Mouse (Mus musculus) adrenal gland, postnatal 25 days (tissue): ENCODE results near the gene Chaf1b. TPM values are rescaled to one million over a fixed set of nuclear protein-coding genes. Genes with fewer than 3 reads are reported as not detected.

Experiments used
- DNase-seq: peaks from one replicate; pipeline ENCODE4 v3.0.0; 2021; ENCODE audit warnings: mixed read lengths
- total RNA-seq: library from RNA; stranded (reverse); gene quantifications from 2 replicates; pipeline ENCODE4 v1.2.3, GENCODE M21; 2021

Gene Chaf1b
- total RNA-seq, 1 experiment from 2014 or later, result 6.9 TPM

DNA sequence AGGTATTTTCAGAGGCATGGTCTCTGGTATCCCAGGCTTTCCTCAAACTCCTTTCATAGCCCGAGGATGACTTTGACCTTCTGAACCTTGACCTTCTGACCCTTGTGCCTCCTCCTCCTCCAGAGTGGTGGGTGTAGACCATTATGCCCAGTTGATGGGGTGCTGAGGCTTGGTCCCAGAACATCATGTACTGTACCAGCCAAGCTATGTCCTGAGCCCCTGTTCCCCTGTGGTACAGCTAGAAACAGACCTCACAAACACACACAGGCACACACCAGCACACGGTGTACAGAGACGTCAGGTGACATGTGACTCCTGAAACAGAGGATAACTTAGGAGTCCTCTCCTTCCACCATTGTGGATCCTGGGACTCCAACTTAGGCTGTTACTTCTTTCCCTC, 29.1 kb downstream of the Chaf1b start:
- DNase-seq, result no peak

DNA sequence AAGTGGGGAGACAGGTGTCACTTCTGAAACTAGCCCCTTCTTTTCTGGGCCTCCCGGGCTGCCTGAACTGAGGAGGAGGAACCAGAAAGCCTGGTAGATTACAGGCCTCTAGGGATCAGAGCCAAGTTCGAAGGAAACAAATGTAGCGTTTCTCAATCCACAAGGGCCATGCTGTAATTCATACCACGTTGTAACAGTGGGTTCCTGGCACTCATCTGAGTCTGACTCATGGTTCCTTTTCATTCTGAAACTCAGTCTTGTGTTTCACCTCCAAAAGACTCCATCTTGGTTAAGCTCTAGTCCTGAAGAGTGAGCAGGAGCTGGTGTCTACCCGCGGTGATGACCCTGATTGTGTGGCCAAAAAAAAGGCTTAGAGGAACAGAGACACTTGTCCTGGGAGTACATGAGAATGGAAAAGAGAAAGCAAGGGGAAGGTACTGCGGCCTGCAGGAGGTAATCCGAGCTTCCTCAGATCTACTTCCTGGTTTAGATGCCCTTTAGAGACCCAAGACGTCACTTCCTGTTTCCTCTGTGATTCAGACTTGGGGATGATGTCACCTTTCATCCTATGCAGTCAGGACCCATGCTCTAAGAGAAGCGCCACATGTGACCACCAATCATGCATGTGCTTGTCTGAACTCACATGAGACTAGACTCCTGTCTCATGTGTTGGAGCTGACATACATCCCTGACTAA, 30.3 kb downstream of the Chaf1b start:
- DNase-seq, result peak; percentile 17

DNA sequence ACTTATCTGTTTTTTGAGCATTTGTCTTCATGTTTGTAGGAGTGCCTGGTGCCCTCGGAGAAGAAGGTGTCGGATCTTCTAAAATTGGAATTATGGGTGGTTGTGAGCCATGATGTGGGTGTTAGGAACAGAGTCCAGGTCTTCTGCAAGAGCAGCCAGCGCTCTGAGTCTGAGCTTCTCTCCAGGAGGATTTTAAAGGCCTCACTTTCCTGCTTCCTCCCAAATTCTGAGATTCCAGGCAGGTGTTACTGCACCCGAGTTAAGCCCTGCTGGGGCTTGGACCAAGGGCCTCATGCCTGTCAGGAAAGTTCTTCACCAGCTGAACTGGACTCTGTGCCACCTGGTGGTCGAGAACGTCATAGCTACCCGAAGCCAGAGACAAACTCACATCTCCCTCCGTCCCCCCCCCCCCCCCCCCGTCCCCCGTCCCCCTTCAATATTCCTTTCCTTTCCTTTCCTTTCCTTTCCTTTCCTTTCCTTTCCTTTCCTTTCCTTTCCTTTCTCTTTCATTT, 31.7 kb downstream of the Chaf1b start:
- DNase-seq, result peak; percentile 47

DNA sequence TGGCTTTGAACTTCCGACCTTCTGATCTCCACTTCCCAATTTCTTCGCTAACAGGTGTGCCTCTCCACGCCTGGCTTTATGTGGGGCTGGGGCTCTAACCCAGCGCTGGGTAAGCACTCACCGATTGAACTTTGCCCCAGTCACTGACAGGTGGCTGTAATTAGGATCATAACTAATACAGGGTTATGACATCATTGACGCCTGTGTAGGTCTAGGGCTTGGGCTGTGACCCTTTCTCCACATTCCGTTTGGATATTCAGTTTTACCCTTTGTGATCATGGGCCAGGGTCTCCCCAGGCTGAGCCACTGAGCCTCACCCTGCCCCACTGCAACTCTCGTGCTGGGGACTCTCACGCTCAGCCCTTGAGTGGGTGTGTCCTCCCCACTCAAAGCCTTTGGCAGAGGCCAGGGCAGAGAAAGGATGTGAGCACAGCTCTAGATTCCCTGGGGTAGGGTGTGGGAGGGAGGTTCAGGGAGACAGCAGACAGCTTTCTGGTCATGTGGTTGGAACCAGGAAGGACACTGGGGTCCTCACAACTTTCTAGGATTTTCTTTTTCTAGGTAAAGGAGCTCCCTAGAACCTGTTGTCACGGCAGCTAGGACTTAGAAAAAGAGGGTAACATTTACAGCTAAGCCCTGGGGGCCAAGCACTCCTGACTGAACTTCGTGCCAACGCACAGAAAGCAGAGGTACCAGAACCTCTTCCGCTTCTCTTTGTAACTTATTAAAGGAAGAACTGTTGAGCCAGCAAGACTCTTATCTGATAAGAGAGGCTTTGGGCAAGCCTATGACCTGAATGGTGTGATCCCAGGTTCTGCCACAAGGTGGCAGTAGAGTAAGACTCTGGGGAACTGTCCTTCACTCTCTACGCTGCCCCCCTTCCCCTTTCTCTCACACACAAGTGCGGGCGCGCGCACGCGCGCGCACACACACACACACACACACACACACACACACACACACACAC, 34.3 kb downstream of the Chaf1b start:
- DNase-seq, result peak; percentile 81

DNA sequence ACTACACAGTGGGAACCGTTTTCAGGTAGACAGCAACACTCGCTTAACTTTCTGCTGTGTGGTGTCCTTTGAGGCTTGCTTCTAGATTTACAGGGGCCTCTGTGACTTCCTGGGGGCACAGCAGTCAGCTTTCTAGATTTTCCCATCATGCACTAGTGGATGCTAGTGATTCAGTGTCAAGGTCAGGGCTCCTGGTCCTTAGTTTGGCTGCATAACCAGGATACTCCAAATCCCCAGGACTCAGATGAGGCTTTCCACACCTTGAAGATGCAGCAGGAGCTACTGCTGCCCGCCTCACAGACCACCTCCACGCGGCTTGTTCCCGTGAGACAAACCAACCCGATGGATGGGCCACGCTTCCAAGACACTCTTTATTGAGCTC, 35.0 kb downstream of the Chaf1b start:
- no peak for DNase-seq

DNA sequence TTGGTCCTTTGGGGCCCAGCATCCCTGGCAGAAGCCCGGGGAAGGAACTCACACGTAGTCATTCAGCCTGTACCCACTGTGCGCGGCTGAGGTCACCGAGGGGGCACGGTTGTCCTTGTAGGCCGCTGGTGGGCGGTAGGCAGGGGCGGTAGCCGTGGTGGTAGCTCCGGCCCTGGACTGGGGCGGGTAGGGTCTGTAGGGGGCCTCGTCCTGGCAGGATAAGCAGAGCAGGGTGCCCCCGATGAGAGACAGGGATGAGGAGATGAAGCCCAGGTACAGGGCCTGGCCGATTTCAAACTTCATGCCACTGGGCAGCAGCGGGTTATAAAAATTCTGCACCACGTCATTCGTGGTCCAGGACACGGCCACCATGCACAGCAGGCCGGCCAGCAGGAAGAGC, 35.5 kb downstream of the Chaf1b start:
- DNase-seq, result no peak

DNA sequence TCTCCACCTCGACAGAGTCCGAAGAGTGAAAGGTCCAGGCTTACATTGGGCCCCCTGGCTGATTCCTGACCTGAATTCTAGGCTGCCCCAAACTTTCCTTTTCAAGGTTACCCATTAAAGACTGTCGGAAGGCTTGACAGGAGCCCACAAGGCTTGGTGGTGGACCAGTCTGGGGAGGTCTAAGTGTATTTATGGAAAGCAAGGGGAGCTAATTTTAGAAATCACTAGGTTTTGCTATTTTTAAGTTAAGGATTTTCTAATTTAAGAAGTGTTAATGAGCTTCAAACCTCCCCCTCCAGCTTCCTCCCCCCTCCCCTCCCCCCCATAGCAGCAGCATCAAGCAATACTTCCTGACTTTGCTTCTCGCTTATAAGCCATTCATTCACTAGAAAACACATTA, 37.0 kb downstream of the Chaf1b start:
- no peak for DNase-seq

DNA sequence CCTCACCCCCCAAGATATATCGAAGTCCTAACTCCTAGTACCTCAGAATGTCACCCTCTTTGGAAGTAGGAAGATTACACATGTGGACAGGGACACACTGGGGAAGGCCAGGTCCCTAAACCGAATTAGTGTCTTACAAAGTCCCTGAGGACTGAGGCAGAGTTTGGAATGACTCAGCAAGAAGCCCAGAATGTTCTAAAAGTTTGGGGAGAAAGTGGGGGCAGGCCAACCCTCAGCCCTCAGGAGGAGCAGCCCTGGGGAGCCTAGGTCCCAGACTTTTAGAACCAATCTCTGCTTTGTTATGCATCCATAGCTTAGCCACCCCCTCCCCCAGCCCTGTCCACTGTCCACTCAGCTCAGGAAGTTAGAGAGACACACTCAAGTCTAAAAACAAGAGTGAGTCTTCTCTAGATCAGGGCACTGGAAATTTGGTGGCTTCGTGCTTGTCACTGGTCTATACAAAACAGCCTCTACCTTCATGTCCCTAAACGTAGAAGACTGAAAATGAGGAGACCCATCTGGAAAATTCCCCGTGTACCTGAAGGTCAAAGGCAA, 39.2 kb downstream of the Chaf1b start:
- no peak for DNase-seq

DNA sequence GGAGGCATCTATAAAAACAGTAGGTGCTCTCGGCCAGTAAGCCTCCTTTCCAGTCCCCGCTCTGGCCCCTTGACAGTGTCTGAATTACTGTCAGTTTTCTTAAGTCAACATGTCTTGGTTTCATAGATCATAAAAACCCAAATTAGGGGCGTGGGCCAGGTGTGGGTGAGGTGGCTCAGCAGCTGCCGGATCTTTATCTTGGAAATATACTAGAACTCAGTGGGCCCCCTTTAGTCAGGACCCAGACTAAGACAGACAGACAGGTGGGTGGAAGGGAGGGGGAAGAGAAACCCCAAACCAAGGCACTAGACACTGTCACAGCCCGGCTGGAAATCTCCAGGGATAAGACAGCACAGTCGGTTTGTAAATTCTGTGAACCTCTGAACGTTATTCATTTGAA, 40.1 kb downstream of the Chaf1b start:
- DNase-seq, result no peak

DNA sequence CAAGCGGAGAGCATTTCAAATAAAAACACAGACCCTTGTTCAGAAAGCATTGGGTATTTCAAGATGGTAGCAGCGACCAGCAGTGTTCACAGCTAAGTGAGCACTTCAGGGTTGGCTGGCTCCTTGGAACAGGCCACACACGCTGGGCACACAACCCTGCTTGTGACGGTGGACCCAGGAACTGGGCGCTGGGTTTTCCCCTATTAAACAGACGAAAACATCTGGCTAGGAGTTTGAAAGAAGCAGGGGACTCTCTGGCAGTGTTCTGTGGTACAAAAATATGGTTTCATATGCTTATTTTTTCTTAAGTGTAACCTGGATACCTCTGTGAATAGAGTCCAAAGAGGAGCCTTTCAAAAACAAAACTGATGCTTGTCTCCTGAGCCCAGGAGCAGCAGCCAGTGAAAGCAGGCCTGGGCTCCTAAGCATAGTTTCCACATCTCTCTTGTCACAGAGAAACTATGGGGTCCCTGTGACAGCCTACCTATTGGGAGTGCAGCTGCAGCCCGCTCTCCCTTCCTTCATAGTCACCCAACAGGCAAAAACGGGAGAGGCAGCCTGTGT, 42.1 kb downstream of the Chaf1b start:
- no peak for DNase-seq

DNA sequence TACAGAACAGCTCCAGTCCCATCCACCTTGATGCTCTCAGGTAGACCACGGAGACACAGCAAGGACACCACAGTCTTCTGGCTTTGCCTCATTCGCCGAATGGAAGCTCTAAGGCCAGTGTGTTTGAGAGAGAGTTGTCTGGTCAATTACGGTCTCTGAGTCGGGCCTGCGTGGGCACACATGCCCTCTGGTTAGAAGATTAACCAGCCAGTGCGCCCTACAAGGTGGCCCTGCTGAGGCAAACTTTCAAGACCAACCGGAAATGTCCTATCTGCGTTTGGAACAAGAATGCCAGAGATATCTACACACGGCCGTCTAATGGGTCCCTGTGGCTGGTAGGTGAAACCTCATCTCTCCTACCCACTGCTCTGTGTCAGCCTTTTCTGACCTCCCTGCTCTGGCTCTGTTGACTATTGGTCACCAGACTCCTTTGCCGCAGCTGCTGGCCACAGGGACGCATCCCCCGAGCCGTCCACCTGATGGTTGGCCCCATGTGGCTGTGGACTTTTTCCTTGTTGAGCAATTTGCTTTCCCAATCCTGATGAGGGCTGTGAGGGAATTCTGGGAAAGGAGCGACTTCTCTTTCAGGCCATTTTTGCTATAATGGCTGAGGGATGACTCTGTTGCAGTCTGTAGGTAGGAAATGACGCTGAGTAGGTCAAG, 45.8 kb downstream of the Chaf1b start:
- DNase-seq, result no peak

DNA sequence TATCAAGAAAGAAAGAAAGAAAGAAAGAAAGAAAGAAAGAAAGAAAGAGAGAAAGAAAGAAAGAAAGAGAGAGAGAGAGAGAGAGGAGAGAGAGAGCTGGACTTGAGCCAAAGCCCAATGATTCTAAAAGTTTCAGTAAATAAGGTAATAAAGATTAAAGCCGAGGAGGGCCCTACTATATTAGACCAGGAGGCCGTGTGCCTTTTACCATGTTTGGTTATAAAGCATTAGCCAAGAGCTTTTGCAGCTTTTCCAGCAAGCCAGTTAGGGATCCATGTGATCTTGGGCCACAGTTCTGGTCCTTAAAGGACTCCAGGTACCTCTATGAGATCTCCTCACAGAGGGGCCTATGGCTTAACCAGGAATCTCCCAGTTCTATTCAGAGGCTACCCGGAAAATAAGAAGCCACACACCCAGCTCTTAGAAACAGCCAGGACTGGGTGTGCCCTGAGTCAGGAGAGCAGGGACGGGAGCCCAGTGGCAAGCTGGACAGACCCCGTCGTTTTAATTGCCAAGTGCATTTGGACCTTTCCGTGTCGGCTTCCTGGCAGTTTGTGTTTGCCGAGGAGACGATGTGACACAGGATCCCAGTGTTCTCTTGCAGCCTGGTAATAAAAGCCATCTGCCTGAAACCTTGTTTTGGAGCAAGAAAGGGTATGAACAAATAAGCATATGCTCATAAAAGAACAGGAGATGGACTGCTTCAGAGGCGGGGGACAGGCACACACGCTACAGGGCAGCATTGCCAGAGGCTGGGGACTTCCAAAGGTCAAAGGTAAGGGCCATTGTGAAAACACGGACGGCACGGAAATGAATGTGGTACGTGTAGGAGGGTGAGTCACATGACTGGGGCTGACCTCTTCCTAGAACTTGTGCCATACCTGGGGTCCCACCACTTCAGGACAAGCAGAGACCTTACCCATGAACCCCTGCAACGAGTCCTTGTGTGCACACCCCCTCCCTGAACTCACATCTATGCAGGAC, 48.8 kb downstream of the Chaf1b start:
- no peak for DNase-seq

DNA sequence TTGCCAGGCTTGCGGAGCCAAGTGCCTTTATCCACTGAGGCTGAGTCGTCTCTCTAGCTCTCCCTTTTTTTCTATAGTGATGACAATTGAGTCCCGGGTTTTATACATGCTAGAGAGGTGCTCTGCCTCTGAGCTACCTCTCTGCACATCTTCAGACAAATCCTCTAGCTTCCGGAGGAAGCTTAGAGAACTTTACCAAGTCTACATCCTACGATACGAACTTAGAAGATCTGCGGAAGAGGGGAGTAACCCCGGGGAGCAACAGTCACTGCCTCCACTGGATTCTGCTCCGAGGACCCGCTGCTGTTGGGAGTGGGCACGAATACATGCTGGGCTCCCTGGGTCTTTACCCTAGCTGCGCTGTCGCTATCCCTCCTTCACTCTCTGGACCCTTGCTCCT, 50.9 kb downstream of the Chaf1b start:
- no peak for DNase-seq

DNA sequence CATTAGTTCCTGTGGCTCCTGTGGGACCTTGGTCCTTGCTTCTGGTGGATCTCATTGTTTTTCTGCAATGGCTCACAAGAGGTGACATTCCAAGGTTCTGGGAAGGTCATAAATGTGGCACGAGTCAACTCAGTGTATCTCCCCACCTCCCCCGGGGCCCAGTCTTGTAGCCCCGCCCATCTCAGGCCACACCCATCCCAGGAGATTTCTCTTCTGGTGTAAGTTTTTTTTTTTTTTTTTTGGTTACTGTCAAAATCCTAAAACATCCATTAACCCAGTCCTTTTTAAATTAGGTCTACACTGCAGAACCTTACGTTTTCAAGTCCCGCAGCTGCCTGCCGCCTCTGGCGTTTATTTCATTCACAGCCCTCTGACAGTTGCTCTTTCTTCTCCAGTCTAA, 51.3 kb downstream of the Chaf1b start:
- DNase-seq, result no peak

DNA sequence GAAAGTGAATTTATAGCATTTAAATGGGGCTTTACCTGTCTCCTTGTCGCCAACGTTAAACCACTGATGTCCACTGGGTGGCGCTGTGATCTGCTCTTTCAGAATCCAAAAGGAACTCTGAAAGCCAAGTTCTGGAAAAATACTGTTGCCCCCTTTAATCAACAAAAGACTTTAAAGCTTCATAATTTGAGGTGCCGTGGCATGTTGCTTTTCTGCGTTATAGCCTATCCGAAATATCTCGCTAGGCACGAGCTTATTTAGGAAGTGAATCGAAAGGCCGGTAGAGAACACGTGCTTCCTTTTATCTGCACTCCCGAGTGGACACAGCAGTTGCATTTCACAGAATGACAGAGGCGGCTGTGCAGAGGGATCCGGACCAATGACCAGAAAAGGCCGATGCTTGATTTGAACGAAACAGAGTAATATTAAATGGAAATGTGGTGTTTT, 54.7 kb downstream of the Chaf1b start:
- DNase-seq, result peak; percentile 78

DNA sequence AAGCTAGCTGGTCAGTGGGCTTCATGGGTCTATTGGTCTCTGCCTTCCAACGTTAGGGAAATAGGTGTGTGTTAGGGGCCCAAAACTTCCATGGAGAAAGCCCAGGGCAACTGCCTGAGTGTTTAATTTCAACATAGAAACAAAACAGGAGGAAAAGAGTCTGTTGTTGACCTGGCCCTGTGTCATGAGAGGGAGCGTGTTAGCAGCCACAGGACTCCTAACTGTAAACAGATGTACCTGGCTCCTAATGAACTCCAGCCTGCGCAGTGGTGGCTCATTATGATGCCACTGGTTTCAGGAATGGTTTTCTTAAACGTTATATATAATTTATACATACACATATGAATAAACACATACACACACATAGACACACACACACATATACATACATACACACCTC, 56.3 kb downstream of the Chaf1b start:
- DNase-seq, result no peak

DNA sequence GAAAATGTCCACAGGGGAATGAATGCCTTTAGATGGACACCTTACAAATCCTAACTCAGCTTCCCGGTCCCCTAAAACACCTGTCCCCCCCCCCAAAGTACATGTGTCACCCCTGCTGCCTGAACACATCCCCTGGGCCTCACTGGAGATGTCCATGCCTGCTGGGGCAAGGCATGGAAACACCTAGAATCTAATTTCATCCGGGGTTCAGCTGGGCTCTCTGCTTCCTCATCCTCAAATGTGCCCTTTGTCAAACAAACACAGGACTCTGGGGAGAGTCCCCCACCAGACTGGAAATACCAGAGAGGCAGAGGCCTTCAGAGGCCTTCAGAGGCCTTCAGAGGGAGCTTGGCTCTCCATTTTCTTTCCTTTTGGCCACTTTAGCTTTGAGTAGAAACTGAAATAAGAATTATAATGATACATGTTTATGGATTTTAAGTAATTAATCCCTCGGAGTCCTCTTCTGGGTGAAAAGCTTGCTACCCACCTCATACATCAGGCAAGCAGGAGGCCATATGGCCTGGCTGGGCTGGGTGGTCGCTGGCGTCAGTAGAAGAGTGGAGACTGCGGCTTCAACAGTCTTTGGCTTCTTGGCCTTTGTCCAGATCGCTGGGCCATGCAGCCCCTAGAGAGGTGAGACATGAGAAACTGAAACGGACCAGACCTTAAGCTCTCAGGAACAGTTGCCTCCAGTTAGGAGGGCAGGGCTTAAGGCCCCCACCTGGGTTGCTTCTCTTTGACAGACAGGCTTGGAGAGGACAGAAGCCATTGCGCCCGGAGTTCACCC, 58.3 kb downstream of the Chaf1b start:
- no peak for DNase-seq

DNA sequence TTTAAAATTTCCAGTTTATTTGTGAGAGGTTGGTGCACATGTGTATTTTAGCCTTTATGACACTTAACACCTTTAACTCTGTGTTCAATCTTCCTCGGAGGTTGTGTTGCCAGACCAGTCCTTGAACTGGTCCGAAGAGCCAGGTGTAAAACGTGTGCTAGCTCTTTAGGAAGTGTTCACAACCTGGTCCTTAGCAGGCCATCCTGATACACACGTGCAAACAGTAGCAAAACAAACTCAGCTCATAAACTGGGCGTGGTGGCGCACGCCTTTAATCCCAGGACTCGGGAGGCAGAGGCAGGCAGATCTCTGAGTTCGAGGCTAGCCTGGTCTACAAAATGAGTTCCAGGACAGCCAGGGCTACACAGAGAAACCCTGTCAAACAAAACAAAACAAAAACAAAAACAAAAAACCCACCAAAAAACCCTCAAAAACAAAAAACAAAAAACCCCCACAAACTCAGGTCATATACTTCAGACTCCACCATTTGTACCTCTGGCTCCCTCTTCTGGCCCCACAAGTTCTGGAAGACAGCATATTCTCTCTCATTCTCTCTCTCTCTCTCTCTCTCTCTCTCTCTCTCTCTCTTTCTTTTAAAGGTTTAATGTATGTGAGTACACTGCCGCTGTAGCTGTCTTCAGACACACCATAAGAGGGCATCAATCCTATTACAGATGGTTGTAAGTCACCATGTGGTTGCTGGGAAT, 59.2 kb downstream of the Chaf1b start:
- DNase-seq, result no peak

DNA sequence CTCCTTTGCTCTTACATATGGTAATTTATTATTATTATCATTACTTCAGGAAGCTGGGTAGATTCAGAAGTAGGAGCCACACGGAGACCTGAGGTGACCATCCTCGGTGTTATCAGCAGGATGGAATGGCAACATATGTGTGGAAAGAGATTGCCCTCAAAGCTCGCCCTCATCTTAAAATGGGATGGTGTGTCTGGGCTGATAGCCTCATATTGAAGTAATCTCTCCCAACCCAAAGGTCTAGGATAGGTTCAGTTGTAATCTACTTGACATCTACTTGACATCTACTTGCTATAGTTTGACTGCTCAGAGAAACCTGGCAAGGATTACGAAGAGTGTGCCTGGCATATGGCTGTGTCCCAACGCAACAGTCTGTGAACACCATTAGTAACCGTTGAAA, 60.6 kb downstream of the Chaf1b start:
- no peak for DNase-seq
